Mouse (Mus musculus) hindbrain, postnatal 0 days (tissue): ENCODE measurements at regions not wholly inside any gene's neighbourhood (a gene's known extent, or its start where the extent isn't known, plus 50 kb on each side); places are given as distances from the start of the nearest gene placed in this dataset.

ENCODE experiments used
- ATAC-seq: fragments of 200-750 bp; cut with Nextera tagmentation; 2 replicates; pipeline ENCODE4 v1.8.0; 2017; ENCODE audit warnings: mild to moderate bottlenecking, moderate TSS enrichment, moderate library complexity
- DNase-seq: peaks from one replicate; pipeline ENCODE4 v3.0.0-alpha.2; 2015; ENCODE audit warnings: low spot score
- H3K27ac ChIP-seq: fragments of 300-500 bp; sonication (generic); 2 replicates; pipeline ENCODE4 v1.5.1; 2014; ENCODE audit warnings: mild to moderate bottlenecking
- H3K27me3 ChIP-seq: fragments of 300-500 bp; sonication (generic); 2 replicates; pipeline ENCODE4 v1.6.1; 2014; ENCODE audit warnings: low read length, mixed read lengths; ENCODE audit not compliant: insufficient read depth
- H3K36me3 ChIP-seq: fragments of 300-500 bp; sonication (generic); 2 replicates; pipeline ENCODE4 v1.6.1; 2014; ENCODE audit warnings: low read length, mixed read lengths; ENCODE audit not compliant: insufficient read depth
- H3K4me1 ChIP-seq: fragments of 300-500 bp; sonication (generic); 2 replicates; pipeline ENCODE4 v1.6.1; 2014; ENCODE audit warnings: antibody characterized with exemption, low read length, mixed read lengths; ENCODE audit not compliant: insufficient read depth
- H3K4me2 ChIP-seq: fragments of 300-500 bp; sonication (generic); 2 replicates; pipeline ENCODE4 v1.6.1; 2014; ENCODE audit warnings: low read depth, mild to moderate bottlenecking, low read length, moderate library complexity, mixed read lengths
- H3K4me3 ChIP-seq: fragments of 300-500 bp; sonication (generic); 2 replicates; pipeline ENCODE4 v1.5.1; 2014; ENCODE audit warnings: low read length
- H3K9ac ChIP-seq: fragments of 300-500 bp; sonication (generic); replicated peaks from 2 replicates; pipeline ENCODE4 v1.6.1; 2014; ENCODE audit warnings: mild to moderate bottlenecking, low read length, moderate library complexity, mixed read lengths
- H3K9me3 ChIP-seq: fragments of 300-500 bp; sonication (generic); 2 replicates; pipeline ENCODE4 v1.6.1; 2016; ENCODE audit warnings: low read length, mixed read lengths
- CTCF ChIP-seq: IDR thresholded peaks from 2 replicates; pipeline ENCODE4 v1.5.1; 2016; ENCODE audit warnings: antibody characterized with exemption, control low read depth, low read depth
- WGBS: fragments of 180-500 bp; shearing (Covaris S2); extraction: QIAGEN DNeasy Blood & Tissue Kit; methylation state at CpG from one replicate; pipeline ENCODE4 v1.1.7; 2014; 5-methylcytosine and 5-hydroxymethylcytosine counted together

DNA sequence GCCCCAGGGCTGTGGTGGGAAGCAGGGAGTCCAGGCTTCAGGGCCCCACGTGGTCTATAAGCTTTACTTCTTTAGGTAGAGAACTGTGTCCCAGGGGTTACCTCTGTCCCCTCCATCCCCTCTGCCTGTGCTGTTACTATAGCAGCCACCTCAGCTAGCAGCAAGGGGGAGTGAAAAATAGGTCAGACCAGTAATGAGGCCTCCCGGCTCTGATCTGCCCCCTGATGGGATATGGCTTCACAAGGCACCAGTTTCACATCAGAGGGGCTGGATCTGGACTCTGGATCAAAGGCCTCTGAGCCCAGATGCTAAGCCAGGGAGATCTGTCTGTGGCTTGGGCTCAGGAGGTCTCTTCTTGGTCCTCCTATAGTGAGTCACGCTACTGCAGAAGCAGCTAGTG is 184.5 kb downstream of the Matn1 start:
- H3K36me3 ChIP-seq = no peaks in the 10 kb centered on the region
- ATAC-seq (no peak), DNase-seq (no peak)
- H3K4me1 ChIP-seq = no peaks in the 10 kb centered on the region
- H3K9me3 ChIP-seq = no peaks in the 10 kb centered on the region
- H3K9ac ChIP-seq = no peak overlapping the region
- 34% methylated on average over 3 of the region's 3 CpGs for WGBS
- no peak overlapping the region for H3K27ac ChIP-seq
- H3K4me3 ChIP-seq = no peak overlapping the region
- H3K4me2 ChIP-seq = no peak overlapping the region
- no peaks in the 10 kb centered on the region for H3K27me3 ChIP-seq
- no peak for TF ChIP-seq CTCF

- Histone ChIP-seq H3K27me3 (no peaks in the 10 kb centered on the region), H3K4me1 (no peaks in the 10 kb centered on the region), H3K9me3 (no peaks in the 10 kb centered on the region), H3K9ac (no peak overlapping the region), H3K4me2 (no peak overlapping the region), H3K27ac (no peak overlapping the region), H3K36me3 (no peaks in the 10 kb centered on the region), H3K4me3 (no peak overlapping the region)
- DNase-seq = no peak
- no peak for ATAC-seq
- no peak for TF ChIP-seq CTCF
- 38% methylated on average over 1 of the region's 1 CpGs for WGBS
Observed at GRCm38 (mm10) chr4:131132201-131132600, 188.0 kb downstream of the Matn1 start.

DNA sequence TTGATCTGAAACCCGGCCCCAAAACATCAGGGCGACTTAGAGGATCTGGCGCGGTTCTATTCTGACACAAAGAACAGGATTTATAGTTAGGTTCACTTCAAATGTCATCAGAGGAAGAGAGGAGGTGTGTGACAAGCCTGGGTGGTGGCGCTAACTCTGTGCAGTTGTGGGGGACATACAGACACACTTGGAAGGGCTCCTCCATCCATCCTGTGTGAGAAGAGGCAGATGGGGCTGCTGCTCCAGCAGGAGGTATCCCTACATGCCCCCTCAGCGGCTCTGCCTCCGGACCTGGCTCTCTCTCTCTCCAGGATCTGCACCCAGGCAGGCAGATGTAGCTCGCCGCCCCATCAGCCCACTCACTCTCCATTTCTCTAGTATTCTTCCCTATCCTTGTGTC is 188.6 kb downstream of the Matn1 start:
- H3K27me3 ChIP-seq = no peaks in the 10 kb centered on the region

GRCm38 (mm10) chr4:131135841-131136240 is 191.7 kb downstream of the Matn1 start:
- H3K4me1 ChIP-seq = no peaks in the 10 kb centered on the region
- no peak overlapping the region for H3K9ac ChIP-seq
- no peaks in the 10 kb centered on the region for H3K9me3 ChIP-seq
- ATAC-seq (no peak), DNase-seq (no peak)
- H3K4me2 ChIP-seq = no peak overlapping the region
- no peak for TF ChIP-seq CTCF
- 85% methylated on average over 4 of the region's 4 CpGs for WGBS
- H3K4me3 ChIP-seq = no peak overlapping the region
- H3K27me3 ChIP-seq = no peaks in the 10 kb centered on the region
- H3K27ac ChIP-seq = no peak overlapping the region
- no peaks in the 10 kb centered on the region for H3K36me3 ChIP-seq

More for the DNA sequence above, 188.6 kb downstream of the Matn1 start:
- ATAC-seq (no peak), DNase-seq (no peak)
- Histone ChIP-seq H3K27ac (no peak overlapping the region), H3K4me1 (no peaks in the 10 kb centered on the region), H3K9ac (no peak overlapping the region), H3K36me3 (no peaks in the 10 kb centered on the region), H3K4me3 (no peak overlapping the region), H3K9me3 (no peaks in the 10 kb centered on the region), H3K4me2 (no peak overlapping the region)
- no peak for TF ChIP-seq CTCF
- 66% methylated on average over 9 of the region's 9 CpGs for WGBS

DNA sequence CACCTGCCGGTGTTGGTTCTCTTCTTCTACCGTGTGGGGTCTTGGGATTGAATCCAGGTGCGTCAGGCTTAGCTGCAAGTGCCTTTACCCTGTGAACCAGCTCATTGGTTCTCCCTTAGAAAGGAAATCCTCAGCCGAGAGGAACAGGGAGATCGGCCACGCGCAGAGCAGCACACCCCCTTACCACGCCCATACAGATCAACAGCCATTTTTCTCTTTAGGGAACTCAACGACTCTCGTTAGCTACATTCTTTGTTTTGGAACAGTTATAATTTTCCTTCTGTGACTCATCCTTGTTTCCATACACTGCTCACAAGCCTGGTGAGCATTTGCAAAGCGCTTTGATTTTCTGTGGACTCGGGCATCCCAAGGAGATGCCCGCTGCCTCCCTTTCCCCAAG is 194.7 kb downstream of the Matn1 start:
- Histone ChIP-seq H3K4me2 (no peak overlapping the region), H3K9me3 (no peaks in the 10 kb centered on the region), H3K36me3 (no peaks in the 10 kb centered on the region), H3K4me1 (no peaks in the 10 kb centered on the region), H3K4me3 (no peak overlapping the region), H3K27ac (no peak overlapping the region), H3K9ac (no peak overlapping the region), H3K27me3 (no peaks in the 10 kb centered on the region)
- ATAC-seq (no peak), DNase-seq (no peak)
- 83% methylated on average over 13 of the region's 13 CpGs for WGBS
- no peak for TF ChIP-seq CTCF

DNA sequence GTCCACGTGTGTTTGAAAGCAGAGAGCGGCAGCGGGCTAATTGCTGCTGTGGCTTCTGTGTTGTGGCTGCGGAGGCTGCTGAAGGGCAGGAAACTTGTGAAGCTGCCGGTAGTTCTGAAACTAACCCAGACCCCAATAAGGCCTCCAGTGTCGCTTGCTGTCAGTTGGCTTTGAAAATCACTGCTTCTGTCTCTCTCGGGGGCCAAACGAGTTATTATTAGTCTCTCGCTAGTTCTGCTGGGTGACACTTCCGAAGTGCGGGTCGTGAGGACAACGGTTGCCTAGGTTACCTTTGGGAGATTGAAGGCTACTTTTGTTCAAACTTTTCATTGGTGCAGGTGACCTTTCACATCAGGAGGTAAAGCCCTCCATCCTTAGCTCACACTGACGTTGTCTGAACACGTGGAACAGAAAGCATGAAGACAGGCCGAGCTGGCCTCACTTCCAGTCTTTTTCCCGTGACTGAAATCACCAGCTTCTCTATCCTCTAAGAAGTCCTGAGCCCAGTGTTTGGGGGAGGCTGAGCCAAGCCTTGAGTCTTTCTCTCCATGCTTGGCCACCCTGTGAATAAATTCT is 197.8 kb downstream of the Matn1 start:
- Histone ChIP-seq H3K27ac (no peak overlapping the region), H3K27me3 (no peaks in the 10 kb centered on the region), H3K4me3 (no peak overlapping the region), H3K4me1 (no peaks in the 10 kb centered on the region), H3K9me3 (no peaks in the 10 kb centered on the region), H3K36me3 (no peaks in the 10 kb centered on the region), H3K4me2 (no peak overlapping the region), H3K9ac (no peak overlapping the region)
- ATAC-seq = no peak
- TF ChIP-seq CTCF = no peak
- DNase-seq = no peak
- 28% methylated on average over 17 of the region's 17 CpGs for WGBS

- WGBS = 71% methylated on average over 1 of the region's 1 CpGs
- no peak for DNase-seq
- ATAC-seq = no peak
Observed at GRCm38 (mm10) chr4:131145507-131145906, 201.3 kb downstream of the Matn1 start.

More at GRCm38 (mm10) chr4:131145507-131145906, 201.3 kb downstream of the Matn1 start:
- Histone ChIP-seq H3K27ac (no peak overlapping the region), H3K27me3 (no peaks in the 10 kb centered on the region), H3K4me3 (no peak overlapping the region), H3K4me1 (peaks cover 5% of the 10 kb centered on the region; the same call in 1 of the 2 replicates), H3K9ac (no peak overlapping the region), H3K9me3 (no peaks in the 10 kb centered on the region), H3K36me3 (no peaks in the 10 kb centered on the region), H3K4me2 (no peak overlapping the region)
- peak; percentile 48 for TF ChIP-seq CTCF
